Mouse (Mus musculus): ENCODE measurements around the gene Bcas2. TPM values are rescaled to one million over a fixed set of nuclear protein-coding genes. Genes with fewer than 3 reads are reported as not detected.

Bcas2 gene
- polyA plus RNA-seq, 1 experiment: 82.1 TPM

- Histone ChIP-seq H3K27ac (ENCODE audit: control insufficient read depth, insufficient read depth, low read depth, low read length) (no peak overlapping the region), H3K4me1 (ENCODE audit: control insufficient read depth, insufficient read depth, low read length) (no peaks in the 10 kb centered on the region; the same call in none of the 2 replicates), H3K36me3 (ENCODE audit: control insufficient read depth, insufficient read depth, low read length) (no peaks in the 10 kb centered on the region), H3K27me3 (ENCODE audit: control insufficient read depth, insufficient read depth, low read length) (no peaks in the 10 kb centered on the region), H3K4me3 (ENCODE audit: control insufficient read depth, low read depth, low read length) (no peak overlapping the region)
- TF ChIP-seq CTCF (IDR thresholded peaks at IDR 0.05; ENCODE audit: control insufficient read depth, insufficient read depth, insufficient replicate concordance, low read depth, low read length): no peak
- TF ChIP-seq POLR2A (IDR thresholded peaks at IDR 0.05; ENCODE audit: control insufficient read depth, low read depth, low read length): no peak
Observed at GRCm38 (mm10) chr3:103221435-103221834, 50.0 kb downstream of the Bcas2 start.

GRCm38 (mm10) chr3:103223752-103224151, 52.3 kb downstream of the Bcas2 start:
- H3K4me1 ChIP-seq (ENCODE audit: control insufficient read depth, insufficient read depth, low read length): no peaks in the 10 kb centered on the region; the same call in none of the 2 replicates
- no peak overlapping the region for H3K4me3 ChIP-seq (ENCODE audit: control insufficient read depth, low read depth, low read length)
- peak; percentile 46; the same call in 1 of the 2 replicates for TF ChIP-seq CTCF (IDR thresholded peaks at IDR 0.05; ENCODE audit: control insufficient read depth, insufficient read depth, insufficient replicate concordance, low read depth, low read length)
- TF ChIP-seq POLR2A (IDR thresholded peaks at IDR 0.05; ENCODE audit: control insufficient read depth, low read depth, low read length): no peak

GRCm38 (mm10) chr3:103224231-103224765, 52.8 kb downstream of the Bcas2 start:
- Histone ChIP-seq H3K36me3 (ENCODE audit: control insufficient read depth, insufficient read depth, low read length) (no peaks in the 10 kb centered on the region), H3K4me3 (ENCODE audit: control insufficient read depth, low read depth, low read length) (peak overlapping the region; percentile 21; the same call in 1 of the 2 replicates), H3K27ac (ENCODE audit: control insufficient read depth, insufficient read depth, low read depth, low read length) (no peak overlapping the region), H3K4me1 (ENCODE audit: control insufficient read depth, insufficient read depth, low read length) (no peaks in the 10 kb centered on the region; the same call in none of the 2 replicates), H3K27me3 (ENCODE audit: control insufficient read depth, insufficient read depth, low read length) (no peaks in the 10 kb centered on the region)
- no peak for TF ChIP-seq CTCF (IDR thresholded peaks at IDR 0.05; ENCODE audit: control insufficient read depth, insufficient read depth, insufficient replicate concordance, low read depth, low read length)
- TF ChIP-seq POLR2A (IDR thresholded peaks at IDR 0.05; ENCODE audit: control insufficient read depth, low read depth, low read length): no peak

More at GRCm38 (mm10) chr3:103223752-103224151, 52.3 kb downstream of the Bcas2 start:
- Histone ChIP-seq H3K36me3 (ENCODE audit: control insufficient read depth, insufficient read depth, low read length) (no peaks in the 10 kb centered on the region), H3K27me3 (ENCODE audit: control insufficient read depth, insufficient read depth, low read length) (no peaks in the 10 kb centered on the region), H3K27ac (ENCODE audit: control insufficient read depth, insufficient read depth, low read depth, low read length) (no peak overlapping the region)

- Histone ChIP-seq H3K4me3 (ENCODE audit: control insufficient read depth, low read depth, low read length) (no peak overlapping the region), H3K27me3 (ENCODE audit: control insufficient read depth, insufficient read depth, low read length) (no peaks in the 10 kb centered on the region), H3K27ac (ENCODE audit: control insufficient read depth, insufficient read depth, low read depth, low read length) (no peak overlapping the region), H3K4me1 (ENCODE audit: control insufficient read depth, insufficient read depth, low read length) (no peaks in the 10 kb centered on the region; the same call in none of the 2 replicates), H3K36me3 (ENCODE audit: control insufficient read depth, insufficient read depth, low read length) (no peaks in the 10 kb centered on the region)
- TF ChIP-seq CTCF (IDR thresholded peaks at IDR 0.05; ENCODE audit: control insufficient read depth, insufficient read depth, insufficient replicate concordance, low read depth, low read length) (no peak), POLR2A (IDR thresholded peaks at IDR 0.05; ENCODE audit: control insufficient read depth, low read depth, low read length) (no peak)
Observed at GRCm38 (mm10) chr3:103227729-103228128, 56.3 kb downstream of the Bcas2 start.

Other genes with a start within 250 kb of the Bcas2 start
- 28.9 and 33.5 TPM in 2 replicates for gene Sycp1, start 235.6 kb upstream of the Bcas2 start, polyA plus RNA-seq (2012; rRNA removed)
- gene Nr1h5, start 207.5 kb upstream of the Bcas2 start, polyA plus RNA-seq (2012; rRNA removed): 0.40 and 0.43 TPM in 2 replicates
- 10.2 and 16.3 TPM in 2 replicates for gene Sike1, start 175.9 kb upstream of the Bcas2 start, polyA plus RNA-seq (2012; rRNA removed)
- gene Csde1, start 151.2 kb upstream of the Bcas2 start, polyA plus RNA-seq (2012; rRNA removed): 86.3 and 110 TPM in 2 replicates
- gene Nras, start 113.4 kb upstream of the Bcas2 start, polyA plus RNA-seq (2012; rRNA removed): 60.9 and 72.3 TPM in 2 replicates
- gene Ampd1, start 97.6 kb upstream of the Bcas2 start, polyA plus RNA-seq (2012; rRNA removed): 1.3 and 1.5 TPM in 2 replicates
- gene Dennd2c, start 69.1 kb upstream of the Bcas2 start, polyA plus RNA-seq (2012; rRNA removed): 0.88 and 1.1 TPM in 2 replicates
- gene Trim33, start 107.6 kb downstream of the Bcas2 start, polyA plus RNA-seq (2012; rRNA removed): 20.6 and 26.0 TPM in 2 replicates

All from testis, adult 2 months (tissue).